Mouse (Mus musculus) kidney, postnatal 36 days (tissue): ENCODE data around the gene Cux1.

Experiments used
- DNase-seq, 2 experiments: peaks; one replicate each; pipeline ENCODE4 v3.0.0; 2021 to 2022; ENCODE audit warnings: mixed read lengths in 2 of 2

Gene Cux1

DNA sequence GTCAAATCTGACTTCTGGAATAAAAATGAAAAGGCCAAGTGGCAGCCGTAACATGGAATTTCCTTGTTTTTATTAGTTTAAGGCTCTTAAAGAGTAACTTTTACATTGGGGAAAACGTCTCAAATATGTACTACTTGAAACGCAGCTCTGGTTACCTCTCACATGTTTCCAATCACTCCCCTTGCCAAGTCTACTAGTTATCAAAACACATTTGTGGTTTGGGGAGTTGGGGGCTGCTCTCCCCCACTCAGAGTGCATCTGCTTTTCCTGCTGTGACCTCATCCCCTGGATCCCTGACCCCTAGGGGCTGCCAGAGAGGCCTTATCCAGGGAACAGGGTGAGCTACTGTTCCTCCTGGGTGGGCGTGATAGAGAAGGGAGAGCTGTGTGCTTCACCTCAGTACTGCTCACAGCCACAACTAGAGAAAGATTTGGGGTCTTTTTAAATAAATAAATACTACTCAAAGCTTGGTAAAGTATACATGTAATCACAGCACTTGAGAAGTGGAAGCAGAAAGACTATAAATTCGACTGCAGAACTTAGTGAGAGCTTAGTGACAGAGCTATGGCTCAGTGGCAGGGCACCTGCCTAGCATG lies 64.7 kb downstream of the Cux1 start:
- DNase-seq = no peak

DNA sequence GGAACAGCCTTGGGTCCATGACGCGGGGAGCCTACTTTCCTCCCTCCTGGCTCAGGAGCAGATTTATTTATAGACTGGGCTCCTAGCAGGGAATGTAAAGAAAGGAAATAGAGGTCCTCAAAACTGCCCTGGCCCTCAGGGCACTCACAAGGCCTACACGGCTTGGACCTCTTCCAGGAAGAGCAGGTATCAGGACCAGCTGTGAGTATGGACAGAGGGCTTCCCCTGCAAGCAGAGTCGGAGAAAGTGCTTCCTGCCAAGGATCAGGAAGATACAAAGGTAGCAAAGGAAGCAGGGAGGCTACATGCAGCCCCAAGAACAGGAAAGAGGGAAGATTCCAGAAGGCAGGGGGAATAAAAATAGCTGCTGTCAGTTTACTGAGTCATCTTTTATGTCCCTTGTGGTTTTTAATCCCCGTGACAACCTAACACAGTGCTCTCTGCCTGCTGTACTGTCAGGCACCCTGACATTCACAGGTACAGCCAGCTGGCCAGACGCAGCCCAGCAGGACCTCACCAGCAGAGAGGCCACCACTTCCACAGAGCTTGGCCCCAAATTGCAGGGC lies 66.9 kb downstream of the Cux1 start:
- DNase-seq = no peak

DNA sequence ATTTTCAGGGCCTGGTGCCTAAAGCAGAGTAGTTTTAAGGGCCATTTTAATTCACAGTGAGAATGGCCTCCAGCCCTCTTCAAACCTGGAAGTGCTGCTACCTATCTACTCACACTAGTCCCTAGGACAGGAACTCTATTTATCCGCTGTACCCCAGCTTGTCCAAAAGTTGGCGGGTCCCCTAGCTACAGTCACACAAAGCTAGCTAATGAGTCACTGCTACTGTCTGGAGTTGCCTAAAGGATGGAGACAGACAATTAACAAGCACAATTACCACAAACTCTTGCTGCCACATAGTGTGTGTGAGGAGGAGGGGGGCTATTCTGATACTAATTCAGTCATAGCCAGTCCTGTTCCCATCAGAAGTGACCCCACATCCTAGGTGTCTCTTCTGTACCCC lies 68.0 kb downstream of the Cux1 start:
- no peak for DNase-seq

DNA sequence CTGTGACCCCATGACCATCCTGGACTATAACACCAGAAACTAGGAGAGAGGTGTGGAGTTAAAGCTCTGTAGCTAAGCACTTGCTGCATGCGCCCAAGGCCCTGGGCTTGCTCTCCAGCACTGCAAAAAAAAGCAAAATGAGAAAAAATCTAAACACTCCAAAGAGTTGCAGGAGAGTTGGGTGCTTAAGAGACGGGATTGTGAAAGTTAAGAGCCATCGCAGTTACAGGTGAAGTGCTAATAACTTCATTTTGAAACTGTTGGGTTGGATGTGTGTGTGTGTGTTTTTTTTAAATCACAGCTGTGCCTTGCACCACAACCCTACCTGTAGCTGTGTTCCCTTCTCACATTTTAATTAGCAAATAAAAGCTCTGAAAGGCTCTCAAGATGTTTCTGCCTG lies 68.5 kb downstream of the Cux1 start:
- DNase-seq = no peak

DNA sequence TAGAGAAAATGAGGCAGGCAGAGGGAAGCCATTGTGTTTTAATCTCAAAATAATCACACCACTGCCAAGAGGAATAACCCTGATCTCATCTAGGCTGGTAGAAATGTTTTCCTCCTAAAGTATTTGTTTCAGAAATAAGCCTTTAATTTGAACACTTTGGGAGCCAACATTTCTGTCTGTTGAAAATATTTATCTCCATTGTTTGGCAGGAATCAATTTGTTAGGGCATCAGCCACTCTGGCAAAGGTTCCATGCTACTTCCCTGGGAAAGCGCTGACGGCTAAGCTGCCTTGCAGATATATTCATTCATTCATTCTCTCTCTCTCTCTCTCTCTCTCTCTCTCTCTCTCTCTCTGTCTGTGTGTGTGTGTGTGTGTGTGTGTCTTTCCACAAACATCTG lies 70.0 kb downstream of the Cux1 start:
- no peak for DNase-seq

DNA sequence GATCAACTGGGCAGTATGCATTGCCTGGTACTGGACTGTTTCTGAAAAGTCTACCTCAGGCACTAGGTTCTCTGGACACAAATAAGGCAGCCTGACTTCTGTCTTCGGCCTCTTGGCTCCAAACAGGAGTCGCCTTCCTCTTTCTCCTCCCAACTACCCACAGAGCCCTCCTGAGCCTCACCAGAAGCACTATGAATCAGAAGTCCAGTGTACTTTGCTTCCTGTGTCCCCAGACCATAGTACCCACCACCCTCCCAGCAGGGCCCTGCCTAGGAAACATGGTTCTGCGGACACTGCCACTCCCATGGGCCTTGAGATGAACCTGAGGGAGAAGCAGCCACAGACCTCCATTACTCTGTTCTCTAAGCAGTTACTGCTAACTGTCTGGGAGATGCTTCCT lies 71.7 kb downstream of the Cux1 start:
- DNase-seq = no peak

DNA sequence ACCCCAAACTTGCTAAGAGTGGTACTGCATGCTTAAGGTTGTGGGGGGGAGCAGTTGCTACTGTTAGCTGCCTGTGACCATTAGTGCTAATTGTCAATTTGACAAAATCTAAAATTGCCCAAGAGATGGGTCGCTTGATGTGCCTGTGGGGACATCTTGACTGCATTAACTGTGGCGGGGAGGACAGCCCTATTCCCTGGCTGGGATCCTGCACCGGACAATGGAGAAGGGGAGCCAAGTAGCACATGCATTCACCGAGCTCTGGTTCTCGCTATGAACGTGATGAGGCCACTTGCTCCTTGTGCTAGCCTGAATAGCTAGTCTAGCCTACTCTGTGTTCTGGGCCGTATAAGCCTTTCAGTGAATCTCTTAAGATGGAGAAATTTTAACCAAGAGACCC lies 72.4 kb downstream of the Cux1 start:
- no peak for DNase-seq

DNA sequence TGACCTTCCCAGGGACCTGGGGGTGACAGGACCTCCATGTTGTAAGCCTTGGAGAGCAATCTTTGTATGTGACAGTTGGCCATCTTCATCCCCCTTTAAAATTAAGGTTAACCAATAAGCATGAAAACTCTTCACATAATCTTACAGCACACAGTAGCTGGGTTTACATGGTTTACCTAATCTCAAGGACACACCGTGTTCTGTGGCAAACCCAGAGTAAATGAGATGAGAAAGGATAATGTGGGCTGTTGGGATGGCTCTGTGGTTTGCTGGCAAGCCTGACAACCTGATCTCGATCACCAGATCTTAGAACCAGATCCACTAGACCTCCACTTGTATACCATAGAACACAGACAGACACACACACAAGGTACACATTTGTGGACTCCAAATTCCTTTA lies 73.0 kb downstream of the Cux1 start:
- DNase-seq = no peak

DNA sequence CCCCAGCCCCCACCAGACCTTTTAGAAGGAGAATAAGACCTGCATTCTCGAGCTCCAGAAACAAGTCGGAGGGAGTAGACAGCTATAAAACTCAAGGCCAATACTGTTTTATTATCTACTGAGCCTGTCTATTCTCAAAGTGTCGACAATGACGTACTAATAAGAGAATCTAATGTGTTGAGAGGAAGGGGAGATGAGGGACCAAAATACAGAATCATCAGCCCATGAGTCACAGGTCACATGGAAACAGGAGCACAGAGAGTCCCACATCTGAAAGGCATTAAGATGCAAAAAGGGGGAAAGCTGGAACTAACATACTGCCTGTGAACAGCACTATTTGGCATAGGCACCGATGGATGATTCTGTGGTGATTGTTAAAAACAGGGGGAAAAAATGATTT lies 77.8 kb downstream of the Cux1 start:
- DNase-seq = no peak

DNA sequence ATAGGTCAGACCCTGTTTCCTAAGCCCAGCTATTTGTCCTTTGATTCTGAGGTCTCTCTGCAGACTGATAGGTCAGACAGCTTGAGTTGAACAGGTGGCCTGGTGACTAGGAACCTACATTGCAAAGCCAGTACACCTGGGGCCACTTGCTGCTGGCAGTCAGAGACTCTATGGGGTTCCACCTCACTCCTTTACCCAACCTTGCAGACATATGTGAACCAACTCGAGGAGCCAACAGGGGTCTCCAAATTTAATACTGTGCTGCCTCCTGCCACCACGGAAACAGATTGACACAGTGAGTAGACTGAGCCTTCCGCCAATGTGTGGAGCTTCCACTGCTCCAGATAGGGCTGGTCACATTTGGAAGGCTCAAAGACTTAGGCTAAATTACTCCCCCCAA lies 78.6 kb downstream of the Cux1 start:
- DNase-seq = no peak

DNA sequence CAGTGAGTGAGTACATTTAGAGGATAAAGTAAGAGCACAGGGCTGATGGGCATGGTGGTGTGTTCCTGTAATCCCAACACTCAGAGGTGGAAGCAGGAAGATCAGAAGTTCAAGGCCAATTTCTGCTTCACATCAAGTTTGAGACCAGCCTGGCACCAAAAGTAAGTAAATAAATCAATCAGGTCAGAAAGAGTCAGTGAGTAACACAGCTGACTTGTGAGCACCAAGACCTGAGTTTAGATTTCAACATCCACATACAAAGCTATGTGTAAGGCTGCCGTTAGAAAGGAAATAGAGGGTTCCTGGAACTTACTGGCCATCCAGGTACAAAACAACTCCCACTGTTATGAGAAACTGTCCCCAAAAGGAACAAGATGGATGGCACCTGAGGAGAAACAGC lies 79.1 kb downstream of the Cux1 start:
- no peak for DNase-seq

DNA sequence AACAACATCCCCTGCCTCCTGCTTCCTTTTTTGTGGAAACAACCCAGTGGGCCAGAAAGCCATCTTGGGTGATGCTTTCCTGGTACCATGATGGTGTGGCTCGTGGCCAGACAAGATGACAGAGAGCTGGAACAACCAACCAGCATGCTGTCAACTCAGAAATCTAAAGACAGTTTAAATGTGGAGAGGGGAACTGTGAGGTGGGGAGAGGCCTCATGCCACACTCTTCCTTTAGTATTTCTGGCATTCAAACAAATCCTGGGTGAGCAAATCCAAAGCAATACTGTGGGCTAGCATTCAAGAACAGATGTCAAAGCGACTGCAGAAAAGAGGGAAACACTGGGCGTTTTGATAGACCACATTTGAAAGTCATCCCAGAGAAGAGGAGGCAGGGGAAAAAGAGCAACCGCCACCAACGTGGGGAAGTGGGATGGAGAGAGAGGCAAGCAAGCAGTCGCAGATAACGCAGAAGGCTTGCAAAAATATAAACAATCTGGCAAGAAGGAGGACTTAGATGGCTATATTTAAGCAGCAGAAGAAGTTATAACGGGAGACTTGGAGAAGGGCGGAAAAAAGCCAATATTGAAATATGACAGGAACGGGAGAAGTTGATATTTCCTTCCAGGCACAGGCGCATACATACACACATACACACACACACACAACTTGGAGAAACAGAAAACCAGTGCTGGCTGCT lies 79.7 kb downstream of the Cux1 start:
- no peak for DNase-seq

DNA sequence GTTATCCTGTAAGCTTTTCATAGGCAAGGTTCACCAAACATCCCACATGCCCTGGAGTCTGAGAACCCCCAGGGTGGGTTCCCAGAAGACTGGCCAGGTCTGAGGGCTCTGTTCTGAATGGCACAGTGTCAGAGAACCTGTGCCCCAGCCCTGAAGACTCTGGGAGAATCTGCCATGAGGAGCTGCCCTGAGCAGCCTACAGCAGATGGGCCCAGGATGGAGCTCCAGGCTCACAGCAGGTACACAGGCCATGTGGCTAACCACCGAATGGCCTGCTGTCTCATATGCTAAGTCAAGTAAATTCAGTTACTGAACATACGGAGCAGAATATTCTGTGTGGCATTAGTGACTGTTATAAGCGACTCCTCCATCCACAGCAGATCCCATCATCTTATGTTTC lies 80.9 kb downstream of the Cux1 start:
- no peak for DNase-seq

DNA sequence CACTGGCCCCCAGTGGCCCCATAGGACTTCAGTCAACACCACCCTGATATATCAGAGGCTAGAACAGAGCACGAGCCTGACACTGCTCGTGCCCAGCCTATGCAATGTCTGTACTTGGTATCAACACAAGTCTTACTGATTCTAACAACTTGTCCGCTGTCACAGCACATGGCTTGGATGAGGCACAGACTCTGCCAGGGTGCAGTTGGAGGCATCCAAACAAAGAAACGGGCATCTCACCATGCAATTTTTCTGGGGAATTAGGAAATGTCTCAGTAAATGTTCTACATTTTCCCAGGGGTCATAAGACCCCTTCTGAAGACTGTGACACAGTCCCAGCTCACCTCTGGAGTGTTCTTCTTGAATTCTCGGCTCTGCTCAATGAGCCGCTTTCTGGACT lies 81.9 kb downstream of the Cux1 start:
- DNase-seq = no peak

DNA sequence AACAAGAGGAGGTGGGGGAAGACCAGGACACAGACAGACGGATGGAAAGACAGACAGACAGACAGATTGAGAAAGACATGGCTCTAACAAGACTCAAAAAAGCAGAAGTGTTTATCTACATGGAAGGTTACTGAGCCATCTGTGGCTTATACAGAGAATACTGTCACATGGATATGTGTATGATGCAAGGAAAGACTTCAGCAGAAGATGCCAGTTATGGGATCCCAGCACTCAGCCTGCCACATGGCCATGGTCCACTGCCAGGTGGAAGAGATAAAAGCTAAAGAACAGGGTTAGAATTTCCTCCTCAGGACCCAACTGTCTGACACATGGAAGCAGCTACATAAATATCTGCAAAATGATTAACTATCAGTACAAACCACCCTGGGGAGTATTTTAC lies 84.9 kb downstream of the Cux1 start:
- no peak for DNase-seq

DNA sequence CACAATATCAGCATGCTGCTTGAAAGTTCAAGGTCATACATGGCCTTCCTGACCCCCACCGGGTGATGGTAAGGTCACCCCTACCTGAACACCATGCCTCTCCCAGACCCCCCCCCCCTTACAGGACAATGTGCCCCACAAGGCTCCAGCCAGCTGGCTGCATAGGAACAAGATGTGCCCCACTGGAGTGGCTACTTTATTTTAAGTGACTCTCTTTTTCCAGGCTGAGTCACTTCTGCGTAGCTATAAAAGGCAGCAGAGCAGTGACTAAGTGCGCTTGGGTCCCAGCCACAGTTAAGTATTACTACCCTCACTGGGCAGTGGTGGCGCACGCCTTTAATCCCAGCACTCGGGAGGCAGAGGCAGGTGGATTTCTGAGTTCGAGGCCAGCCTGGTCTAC lies 86.7 kb downstream of the Cux1 start:
- DNase-seq = no peak

DNA sequence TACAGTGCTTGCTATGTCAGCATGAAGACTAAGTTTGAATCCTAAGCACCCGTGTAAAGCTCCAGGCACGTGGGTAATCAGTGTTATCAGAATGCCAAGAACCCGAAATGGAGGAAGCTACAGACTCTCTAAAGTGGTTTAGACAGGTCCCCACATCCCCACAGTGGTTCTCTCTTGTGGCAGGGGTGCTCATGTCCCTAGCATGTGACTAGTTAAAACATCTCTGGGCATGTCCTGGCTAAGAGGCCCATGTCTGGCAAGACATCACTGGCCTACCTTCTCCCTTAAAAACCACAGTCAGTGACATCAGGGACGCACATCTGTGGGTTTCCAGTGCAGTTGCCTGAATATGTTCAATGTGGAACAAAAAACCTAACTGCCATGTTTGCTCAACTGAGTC lies 87.5 kb downstream of the Cux1 start:
- no peak for DNase-seq

DNA sequence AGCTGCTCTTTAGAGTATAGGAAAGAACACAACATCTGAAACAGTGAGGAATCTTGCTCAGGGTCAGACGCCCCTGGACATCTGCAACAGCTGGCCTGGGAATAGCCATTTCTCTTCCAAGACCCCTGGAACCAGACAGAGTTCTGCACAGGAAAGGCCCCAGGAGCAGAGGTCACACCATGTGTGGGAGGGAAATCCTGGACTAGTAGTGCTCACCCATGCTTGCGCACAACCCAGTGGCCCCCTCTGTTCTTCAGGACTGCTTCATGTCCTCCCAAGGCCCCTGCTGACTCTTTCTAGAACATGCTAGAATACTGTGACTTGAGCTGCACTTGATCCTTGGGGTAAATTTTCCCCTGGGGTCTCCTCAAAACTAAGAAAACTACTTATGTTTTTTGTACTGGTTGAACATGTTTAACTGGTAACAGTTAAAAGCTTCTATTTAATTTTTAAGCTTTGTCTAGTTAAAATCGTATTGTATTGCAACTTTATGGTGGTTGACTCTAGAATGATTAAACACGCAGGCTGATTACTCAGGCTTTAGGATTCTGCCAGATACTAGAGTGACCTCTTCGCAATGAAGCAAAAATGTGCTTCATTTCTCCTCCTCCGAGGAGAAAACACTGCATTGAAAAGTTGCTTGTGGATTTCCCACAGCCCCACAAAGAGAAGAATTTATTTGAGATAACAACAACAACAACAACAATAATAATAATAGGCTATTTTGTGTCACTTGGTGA lies 88.1 kb downstream of the Cux1 start:
- peak in 1 of 2 experiments; percentile 27 for DNase-seq

DNA sequence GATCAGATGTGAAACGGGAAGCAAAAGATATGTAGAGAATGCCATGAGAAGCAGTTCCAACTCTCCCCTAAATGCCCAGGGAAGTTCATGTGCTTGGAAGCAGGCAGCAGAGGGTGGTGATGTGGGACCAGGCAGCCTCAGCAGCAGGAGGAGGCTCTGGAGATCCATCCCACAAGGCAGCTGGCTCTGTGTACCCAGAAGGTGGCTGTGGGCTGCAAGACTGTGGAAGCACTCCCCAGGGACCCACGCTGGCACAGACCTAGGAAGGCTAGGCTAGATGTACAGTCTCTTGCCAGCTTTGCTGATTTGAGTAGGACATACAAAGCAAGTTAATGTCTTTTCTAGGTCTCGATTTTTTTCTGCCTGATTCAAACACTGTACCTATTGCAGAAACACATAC lies 91.0 kb downstream of the Cux1 start:
- no peak for DNase-seq

DNA sequence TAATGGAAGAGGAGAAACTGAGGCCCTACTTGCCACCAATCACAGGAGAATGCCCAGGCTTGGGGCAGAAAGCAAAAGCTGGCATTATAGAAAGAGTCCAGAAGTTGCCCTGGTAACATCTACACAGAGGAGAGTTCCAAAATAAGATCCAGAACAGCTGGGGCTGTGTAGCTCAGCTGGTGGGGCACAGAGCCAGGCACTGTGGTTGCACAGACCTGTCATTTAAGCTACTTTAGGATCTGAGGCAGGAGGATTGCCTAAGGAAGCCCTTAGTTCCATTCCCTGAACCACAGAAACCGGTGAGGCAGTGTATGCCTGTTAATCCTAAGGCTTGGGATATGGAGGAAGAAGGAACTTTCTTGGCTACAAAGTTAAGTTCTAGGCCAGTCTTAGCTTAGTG lies 92.1 kb downstream of the Cux1 start:
- no peak for DNase-seq

DNA sequence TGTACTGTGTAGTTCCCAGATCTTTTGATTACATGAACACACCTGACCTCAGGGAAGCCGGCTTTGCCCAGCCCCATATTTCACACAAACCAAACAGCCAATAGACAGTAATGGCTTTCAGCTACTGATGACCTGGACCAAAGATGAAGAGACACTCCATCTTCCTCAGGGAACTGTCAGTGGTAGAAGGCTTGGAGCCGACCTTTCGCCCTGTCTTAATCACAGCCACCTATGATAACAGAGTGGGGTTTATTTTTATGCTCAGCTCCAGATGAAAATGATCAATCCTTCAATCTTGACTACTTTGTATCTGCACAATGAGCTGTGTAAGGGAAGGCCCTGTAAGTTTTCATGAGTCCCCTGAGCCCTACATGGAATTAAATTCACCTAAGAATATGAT lies 93.2 kb downstream of the Cux1 start:
- no peak for DNase-seq

DNA sequence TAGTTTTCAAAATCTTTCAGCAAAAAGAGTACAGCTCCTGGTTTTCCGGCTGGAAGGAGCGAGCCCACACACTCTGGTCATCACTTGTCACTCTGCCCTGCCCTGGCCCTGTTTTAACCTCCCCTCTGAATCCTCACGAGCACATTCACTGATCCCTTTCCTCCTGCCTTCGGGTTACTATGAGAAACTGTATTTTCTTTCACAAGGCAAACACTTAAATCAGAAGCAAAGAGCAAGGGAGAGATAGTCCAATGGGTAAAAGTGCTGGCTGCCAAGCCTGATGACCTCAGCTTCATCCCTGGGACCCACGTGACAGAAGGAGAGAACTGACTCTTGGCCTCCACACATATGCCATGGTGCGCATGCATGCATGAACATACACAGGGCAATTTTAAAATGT lies 94.0 kb downstream of the Cux1 start:
- DNase-seq = peak; percentile 70 to 79

DNA sequence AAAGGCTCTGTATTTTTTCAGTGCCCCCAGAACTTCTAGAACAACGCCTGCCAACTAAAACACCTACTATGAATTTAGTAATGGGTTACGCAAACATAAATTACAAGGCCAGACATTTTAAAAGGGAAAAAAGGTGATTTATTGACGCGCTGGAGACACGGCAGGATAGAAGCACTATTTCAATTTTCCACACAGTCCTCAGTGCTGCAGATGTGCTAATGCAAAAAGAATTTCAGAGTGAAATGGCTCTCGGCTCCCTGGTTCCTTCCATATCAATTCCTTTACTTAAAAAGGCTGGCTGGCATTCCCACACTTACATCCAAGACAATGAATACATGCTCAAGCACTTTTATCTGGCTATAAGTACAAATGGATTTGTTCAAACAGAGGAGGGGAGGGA lies 94.4 kb downstream of the Cux1 start:
- DNase-seq = no peak
